In the genomic region with DNA sequence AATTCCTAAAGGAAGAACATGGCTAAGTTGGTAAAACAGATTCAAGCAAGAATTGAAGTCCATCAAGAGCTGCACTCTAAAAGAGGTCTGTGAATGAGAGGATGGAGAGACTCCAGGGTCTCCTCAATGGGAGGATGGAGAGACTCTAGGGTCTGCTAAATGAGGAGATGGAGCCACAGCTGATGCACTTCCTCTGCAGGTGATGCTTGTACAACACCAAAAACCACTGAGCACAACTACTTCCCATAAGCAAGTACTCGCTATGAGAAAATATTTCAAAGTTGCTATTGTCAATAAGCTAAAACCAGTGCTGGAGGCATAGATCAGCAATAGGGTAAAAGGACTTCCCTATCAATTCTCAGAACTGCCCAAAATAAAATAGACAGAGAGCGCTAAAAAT, we compare ENCODE assay signal across 29 mouse cellular contexts.
"Had no signal": no experiment of that assay in that cellular context is flagged by ENCODE, and none has a peak within 500 bp of the region (broad histone marks: within the 10 kb centered on the region; RNA-seq: fewer than 3 reads in every experiment).

No protein-coding gene starts in this region.

- H3K4me3 ChIP-seq: gastrocnemius, adult 2 months; heart, embryonic 10.5 days; heart, embryonic 13.5 days; heart, embryonic 15.5 days; hindbrain, embryonic 13.5 days; hindbrain, embryonic 15.5 days; intestine, embryonic 15.5 days; kidney, embryonic 15.5 days; left cerebral cortex, adult 2 months; limb, embryonic 10.5 days; limb, embryonic 12.5 days; liver, embryonic 13.5 days; liver, embryonic 15.5 days had no signal

- DNase-seq: gastrocnemius, adult 2 months; gastrocnemius, postnatal 10 days; gastrocnemius, postnatal 25 days; heart, adult 18-20 months; heart, postnatal 14 days; heart, postnatal 36 days; kidney, adult 2 months; kidney, adult 9 months; kidney, postnatal 14 days; kidney, postnatal 36 days; layer of hippocampus, adult 9-11 months; layer of hippocampus, postnatal 36 days; liver; liver, embryonic 13.5 days; liver, postnatal 0 days had no signal

- H3K9me3 ChIP-seq: heart, embryonic 10.5 days; heart, embryonic 13.5 days; heart, embryonic 15.5 days; hindbrain, embryonic 13.5 days; hindbrain, embryonic 15.5 days; intestine, embryonic 15.5 days; kidney, embryonic 15.5 days; limb, embryonic 10.5 days; limb, embryonic 12.5 days; liver, embryonic 13.5 days; liver, embryonic 15.5 days had no signal

- H3K27me3 ChIP-seq: heart, embryonic 13.5 days; heart, embryonic 15.5 days; hindbrain, embryonic 15.5 days; intestine, embryonic 15.5 days; kidney, embryonic 15.5 days; limb, embryonic 12.5 days; liver, embryonic 13.5 days; liver, embryonic 15.5 days had no signal

- H3K36me3 ChIP-seq: heart, embryonic 10.5 days; heart, embryonic 13.5 days; heart, embryonic 15.5 days; hindbrain, embryonic 13.5 days; hindbrain, embryonic 15.5 days; intestine, embryonic 15.5 days; kidney, embryonic 15.5 days; limb, embryonic 10.5 days; limb, embryonic 12.5 days; liver, embryonic 13.5 days; liver, embryonic 15.5 days had no signal

- H3K9ac ChIP-seq: heart, embryonic 13.5 days; heart, embryonic 15.5 days; hindbrain, embryonic 13.5 days; hindbrain, embryonic 15.5 days; intestine, embryonic 15.5 days; kidney, embryonic 15.5 days; limb, embryonic 12.5 days; liver, embryonic 13.5 days; liver, embryonic 15.5 days; liver, postnatal 0 days had no signal

- H3K4me1 ChIP-seq: liver, embryonic 15.5 days had no signal

- ATAC-seq: intestine, embryonic 15.5 days; intestine, postnatal 0 days; liver, postnatal 0 days had no signal

- H3K4me2 ChIP-seq: heart, embryonic 13.5 days; heart, embryonic 15.5 days; hindbrain, embryonic 13.5 days; hindbrain, embryonic 15.5 days; intestine, embryonic 15.5 days; kidney, embryonic 15.5 days; limb, embryonic 12.5 days; liver, embryonic 11.5 days; liver, embryonic 13.5 days; liver, embryonic 15.5 days had no signal

- H3K27ac ChIP-seq: gastrocnemius, adult 2 months; heart, embryonic 10.5 days; heart, embryonic 13.5 days; heart, embryonic 15.5 days; hindbrain, embryonic 13.5 days; hindbrain, embryonic 15.5 days; intestine, embryonic 15.5 days; kidney, embryonic 15.5 days; kidney, postnatal 0 days; left cerebral cortex, adult 2 months; limb, embryonic 10.5 days; limb, embryonic 12.5 days; liver, embryonic 13.5 days; liver, embryonic 15.5 days had no signal
